Mouse (Mus musculus): ENCODE measurements around the gene Lypd6.

Gene Lypd6

GRCm38 (mm10) chr2:50066246-50066967, at the start of gene Lypd6:
Gene Lypd6 (plus strand): TSS chr2:50066429.
- peak; percentile 26 to 41 for DNase-seq (ENCODE audit: low spot score in 2 of 2)

DNA sequence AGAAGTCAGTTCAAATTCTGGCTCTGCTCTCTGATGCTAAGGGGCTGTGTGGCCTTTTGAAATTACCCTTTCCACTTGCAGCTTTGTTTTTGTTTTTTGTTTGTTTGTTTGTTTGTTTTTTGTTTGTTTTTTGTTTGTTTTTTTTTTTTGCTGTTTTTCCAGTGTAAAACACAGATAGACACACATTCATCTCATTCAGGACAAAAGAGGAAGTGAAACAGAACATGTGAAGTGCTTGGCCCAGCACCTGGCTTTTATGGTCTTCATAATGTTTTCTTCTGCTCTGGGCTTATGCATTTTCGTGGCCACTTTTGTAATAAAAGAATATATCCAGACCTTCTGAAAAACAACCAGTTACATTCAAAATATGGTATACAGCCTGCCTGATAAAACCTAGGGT, 46.8 kb upstream of the Lypd6 start:
- DNase-seq (ENCODE audit: low spot score in 2 of 2) = no peak

DNA sequence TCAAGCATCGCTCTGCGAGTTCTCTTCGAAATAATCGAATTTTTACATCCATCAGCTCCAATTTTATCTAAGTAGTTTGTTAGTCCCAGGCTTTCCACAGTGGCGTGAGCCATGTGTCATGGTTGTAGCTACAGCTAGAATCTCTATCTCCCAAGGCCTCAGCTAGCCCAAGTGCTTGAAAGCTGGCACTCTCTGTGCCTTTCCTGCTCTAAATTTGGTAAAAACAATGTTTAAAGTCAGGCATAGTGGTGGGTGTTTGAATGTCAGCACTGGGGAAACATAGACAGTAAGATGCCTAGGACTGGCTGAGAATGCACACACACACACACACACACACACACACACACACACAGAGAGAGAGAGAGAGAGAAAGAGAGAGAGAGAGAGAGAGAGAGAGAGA, 40.7 kb upstream of the Lypd6 start:
- DNase-seq (ENCODE audit: low spot score in 2 of 2) = no peak

DNA sequence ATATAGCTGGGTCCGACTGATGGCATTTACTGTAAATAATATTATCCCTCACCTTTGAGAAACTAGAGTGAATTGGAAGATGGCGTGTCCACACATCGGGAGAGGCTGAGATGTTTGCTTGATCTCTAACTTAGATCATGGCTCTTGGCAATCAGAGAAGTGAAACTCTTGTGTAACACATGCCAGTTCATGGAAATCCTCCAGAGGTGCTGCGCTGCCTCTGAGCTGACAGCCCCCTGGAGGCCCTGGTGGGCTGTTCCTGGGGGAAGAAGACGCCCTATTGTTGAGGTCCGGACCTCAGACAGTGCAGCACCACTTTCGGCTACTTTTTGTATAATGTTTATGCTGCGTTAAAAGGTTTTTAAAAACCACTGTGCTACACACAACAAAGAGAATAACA, 37.3 kb upstream of the Lypd6 start:
- no peak for DNase-seq (ENCODE audit: low spot score in 2 of 2)

DNA sequence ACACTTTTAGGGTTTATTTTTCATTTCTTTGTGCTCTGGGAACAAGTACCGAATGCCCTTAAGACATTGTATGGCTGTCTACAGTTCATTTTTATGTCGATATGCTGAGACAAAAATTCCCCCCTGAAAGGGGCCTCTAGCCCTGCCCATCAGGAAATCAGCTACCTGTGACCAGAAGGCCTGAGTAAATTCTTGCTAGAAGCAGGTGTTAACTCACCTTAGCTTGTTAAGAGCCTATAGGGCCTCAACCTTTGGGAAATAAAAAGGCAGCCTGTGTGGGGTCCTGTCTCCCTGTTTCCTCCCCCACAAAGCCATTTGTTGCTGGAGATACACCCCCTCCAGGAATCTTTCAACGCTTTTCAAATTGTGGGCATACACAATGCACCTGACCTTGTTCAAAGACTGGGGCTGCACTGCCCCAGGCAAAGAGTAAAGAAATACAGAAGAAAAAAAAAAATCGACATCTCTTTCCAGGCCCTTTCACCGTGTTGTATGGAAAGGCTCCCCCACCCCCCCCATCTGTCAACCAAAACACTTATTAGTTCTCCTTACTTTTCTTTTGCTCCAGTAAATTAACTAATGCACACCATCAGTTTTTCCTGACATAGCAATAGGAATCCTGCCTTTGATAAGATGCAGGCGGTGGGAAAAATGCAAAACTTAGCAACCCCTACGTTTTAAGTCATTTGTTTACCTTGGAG, 21.9 kb upstream of the Lypd6 start:
- DNase-seq (ENCODE audit: low spot score in 2 of 2) = no peak

GRCm38 (mm10) chr2:50044871-50045470, 21.3 kb upstream of the Lypd6 start:
- DNase-seq (ENCODE audit: low spot score in 2 of 2) = peak in 1 of 2 experiments; percentile 7

- DNase-seq (ENCODE audit: low spot score in 2 of 2) = no peak
These were observed 20.4 kb upstream of the Lypd6 start for GRCm38 (mm10) chr2:50045841-50046240.

DNA sequence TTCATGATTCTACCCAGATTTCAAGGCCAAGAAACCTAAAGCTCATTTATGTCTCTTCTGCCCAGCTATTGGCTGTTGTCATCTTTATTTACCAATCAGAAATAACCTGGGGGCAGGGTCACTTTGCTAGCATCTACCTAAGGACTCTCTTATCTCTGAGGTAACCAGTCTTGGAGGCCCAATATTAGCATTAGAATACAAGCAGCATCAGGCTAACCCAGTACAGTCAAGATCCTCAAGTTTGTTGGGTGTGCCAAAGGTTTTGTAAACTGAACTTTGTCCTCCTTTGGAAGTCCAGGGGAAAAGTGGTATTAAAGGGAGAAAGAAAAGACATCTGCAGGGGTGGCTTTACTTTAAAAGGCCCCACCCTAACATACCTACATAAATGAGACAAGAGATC, 17.8 kb upstream of the Lypd6 start:
- no peak for DNase-seq (ENCODE audit: low spot score in 2 of 2)

GRCm38 (mm10) chr2:50053893-50054292, 12.3 kb upstream of the Lypd6 start:
- DNase-seq (ENCODE audit: low spot score in 2 of 2) = no peak

GRCm38 (mm10) chr2:50065902-50066245, 355 bp upstream of the Lypd6 start:
- DNase-seq (ENCODE audit: low spot score in 2 of 2) = no peak

- DNase-seq (ENCODE audit: low spot score in 2 of 2) = no peak
These were observed 713 bp downstream of the Lypd6 start for GRCm38 (mm10) chr2:50066968-50067315.

DNA sequence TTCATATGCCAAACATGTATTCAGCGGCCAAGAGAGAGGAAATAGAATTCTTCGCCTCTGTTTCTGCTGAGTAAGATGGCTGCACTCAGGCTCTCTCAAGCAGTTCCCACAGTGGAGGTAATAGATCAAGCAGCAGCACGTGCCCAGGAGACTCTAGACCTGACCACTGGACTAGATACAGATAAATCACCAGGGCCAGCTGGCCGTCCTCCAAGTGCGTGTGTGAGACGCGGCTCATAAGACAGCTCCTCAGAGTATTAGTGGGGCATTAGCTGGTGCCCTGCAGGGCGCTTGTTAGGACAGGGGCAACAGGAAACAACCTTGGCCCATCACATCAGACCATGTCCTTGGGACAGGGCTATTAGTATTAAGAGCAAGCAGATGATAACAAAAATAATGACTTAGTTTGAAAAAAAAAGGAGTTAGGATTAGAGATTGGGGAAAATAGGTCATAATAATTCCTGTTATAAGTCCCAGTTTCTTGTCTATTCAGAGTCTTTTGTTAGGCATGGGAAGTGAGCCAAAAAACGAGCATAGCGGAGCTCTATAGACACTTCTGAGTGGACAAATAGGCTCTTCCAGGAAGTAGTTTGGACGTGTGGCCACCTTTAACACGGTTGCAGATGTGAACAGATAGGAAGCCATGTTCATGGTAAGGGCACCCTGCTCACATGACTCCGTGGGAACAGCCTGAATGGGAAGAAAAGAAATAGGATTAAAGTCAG, 3.5 kb downstream of the Lypd6 start:
- no peak for DNase-seq (ENCODE audit: low spot score in 2 of 2)

DNA sequence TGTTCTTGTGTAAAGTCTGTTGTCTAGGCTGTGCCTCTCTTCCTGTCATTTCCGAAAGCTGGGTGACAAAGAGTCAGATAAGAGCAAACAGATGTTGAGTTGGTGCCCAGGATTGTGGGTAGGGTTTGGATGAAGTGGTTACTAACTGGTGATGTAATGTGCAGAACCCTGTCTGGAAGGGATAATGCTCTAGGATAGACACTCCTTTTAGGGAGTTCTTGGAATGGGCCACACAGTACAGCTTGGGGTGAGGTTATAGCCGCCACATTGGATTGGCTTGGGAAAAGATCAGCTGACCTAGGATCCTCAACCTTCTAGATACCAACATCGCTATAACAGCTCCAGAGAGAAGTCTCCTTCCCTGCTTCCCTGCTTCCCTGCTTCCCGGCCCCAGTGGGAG, 5.9 kb downstream of the Lypd6 start:
- DNase-seq (ENCODE audit: low spot score in 2 of 2) = no peak

- DNase-seq (ENCODE audit: low spot score in 2 of 2) = no peak
These were observed 18.5 kb downstream of the Lypd6 start for GRCm38 (mm10) chr2:50084746-50085145.

DNA sequence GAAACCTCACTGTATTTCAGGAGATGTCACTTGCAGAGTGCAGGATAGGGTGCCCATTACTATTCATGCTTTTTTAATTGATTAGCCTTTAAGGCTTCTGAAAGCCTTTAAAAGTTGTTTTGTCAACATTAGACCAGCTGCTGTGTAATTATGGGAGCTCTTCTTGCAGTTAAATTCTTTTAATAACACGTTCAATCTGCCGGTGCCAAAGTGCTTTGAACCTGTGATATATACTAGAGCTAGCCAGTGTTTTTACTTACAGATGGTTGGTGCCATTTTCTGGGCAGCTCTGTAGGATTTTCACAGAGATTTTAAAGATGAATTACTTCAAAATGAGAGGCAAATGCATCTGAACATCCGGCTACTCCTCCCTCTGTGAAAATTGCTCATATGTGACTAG, 21.5 kb downstream of the Lypd6 start:
- DNase-seq (ENCODE audit: low spot score in 2 of 2) = no peak

DNA sequence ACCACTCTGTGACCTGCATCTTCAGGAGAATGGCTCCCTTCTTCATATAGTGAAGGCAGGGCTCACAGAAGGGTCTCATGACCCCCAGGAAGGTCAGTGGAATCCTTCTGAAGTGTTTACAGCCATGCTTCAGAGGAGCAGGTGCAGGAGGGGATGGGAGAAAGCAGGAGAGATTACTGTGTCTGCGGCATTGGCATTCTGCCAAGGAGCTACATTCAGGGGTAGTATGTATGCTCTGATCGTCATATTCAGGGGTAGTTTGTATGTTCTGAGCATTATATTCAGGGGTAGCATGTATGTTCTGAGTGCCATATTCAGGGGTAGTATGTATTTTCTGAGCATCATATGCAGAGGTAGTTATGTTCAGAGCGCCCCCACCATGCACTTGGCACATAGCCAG, 30.1 kb downstream of the Lypd6 start:
- no peak for DNase-seq (ENCODE audit: low spot score in 2 of 2)

- DNase-seq (ENCODE audit: low spot score in 2 of 2) = no peak
These were observed 34.3 kb downstream of the Lypd6 start for GRCm38 (mm10) chr2:50100364-50101151.

DNA sequence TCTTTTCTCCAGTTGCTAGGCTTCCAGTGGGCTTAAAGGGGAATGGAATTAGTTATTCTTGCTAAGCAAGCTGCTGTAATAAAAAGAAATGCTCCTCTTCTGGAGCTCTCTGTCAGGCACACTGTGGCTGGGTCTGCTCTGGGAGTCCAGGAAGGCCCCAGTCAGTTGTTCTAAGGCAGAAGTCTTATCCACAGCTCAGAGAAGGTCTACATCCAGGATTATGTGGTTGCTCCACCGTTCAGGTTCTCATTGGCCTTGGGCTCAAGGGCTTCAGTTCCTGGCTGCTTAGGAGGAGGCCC, 34.9 kb downstream of the Lypd6 start:
- DNase-seq (ENCODE audit: low spot score in 2 of 2) = no peak

DNA sequence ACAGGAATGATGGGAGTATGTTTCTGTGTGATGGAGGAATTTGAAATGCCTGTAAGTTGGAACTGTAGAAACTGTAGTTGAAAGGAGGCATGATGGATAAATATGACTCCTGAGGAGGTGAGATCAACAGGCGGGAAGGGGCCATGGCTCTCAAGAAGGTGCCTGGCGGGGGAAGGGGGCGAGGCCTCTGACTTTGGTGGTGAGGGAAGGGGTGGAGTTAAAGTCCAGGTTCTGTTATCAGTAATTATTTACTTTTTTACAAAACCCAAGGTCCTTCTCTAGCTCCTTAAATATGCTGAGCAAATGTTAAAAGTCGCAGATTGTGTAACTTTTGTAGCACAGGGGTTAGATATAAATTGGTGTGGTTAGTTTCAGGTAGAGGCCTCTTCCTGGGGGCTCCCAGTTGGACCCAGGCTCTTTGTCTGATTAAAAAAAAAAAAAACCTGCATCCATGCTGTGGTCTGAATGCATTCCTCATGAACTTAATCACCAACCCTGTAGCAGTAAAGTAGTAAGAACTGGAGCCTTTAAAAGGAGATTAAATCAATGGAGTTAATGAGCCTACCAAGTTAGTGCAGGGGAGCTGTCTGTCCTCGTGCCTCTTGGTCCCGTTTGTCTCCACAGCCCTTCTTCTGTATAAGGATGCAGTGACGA, 37.7 kb downstream of the Lypd6 start:
- DNase-seq (ENCODE audit: low spot score in 2 of 2) = no peak

DNA sequence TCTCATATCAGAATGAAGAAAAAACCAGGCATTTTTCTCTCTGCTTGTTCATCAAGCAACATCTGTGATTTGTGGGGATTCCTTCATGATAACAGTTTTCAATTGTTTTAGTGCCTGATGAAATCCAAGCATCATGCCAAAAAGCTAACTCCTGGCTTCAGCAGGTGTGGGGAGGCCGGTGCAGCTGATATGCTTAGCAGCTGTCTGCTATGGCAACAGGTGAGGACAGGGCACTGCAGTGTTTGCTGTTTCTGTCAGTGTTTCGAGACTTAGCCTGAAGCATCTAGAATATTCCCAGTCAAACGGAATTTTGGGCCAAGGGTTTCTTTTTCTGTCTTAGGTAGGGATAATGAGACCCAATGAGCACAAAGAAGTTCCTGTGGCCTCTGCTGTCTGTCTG, 39.4 kb downstream of the Lypd6 start:
- no peak for DNase-seq (ENCODE audit: low spot score in 2 of 2)

DNA sequence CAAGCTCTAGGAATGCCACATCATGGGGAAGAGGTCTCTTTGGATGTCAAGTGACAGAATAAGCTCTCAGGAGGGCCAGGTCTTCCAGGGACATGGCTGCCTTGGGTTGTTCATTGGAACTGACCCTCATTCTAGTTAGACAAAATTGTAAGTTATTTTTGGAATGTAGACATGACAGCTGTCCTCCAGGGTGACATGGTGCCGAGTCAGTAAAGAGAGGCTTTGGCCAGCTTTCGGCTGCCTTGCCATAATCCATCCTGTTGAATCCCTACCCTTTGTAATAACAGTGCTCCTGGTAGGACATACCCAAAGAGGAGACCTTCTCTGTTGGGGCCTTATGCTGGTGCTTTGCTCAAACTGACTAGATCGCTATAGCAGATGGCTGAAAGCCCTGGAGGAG, 39.8 kb downstream of the Lypd6 start:
- no peak for DNase-seq (ENCODE audit: low spot score in 2 of 2)

- DNase-seq (ENCODE audit: low spot score in 2 of 2) = no peak
These were observed 40.6 kb downstream of the Lypd6 start for GRCm38 (mm10) chr2:50106879-50107278.

Data from frontal cortex, postnatal 25 days (tissue).